Mouse (Mus musculus) cortical plate, adult 2 months (tissue): ENCODE data around the gene Hbs1l.

Experiments used
- CTCF ChIP-seq: fragments of 200-500 bp; IDR thresholded peaks from 2 replicates; pipeline ENCODE4 v1.5.1; 2011; ENCODE audit warnings: mild to moderate bottlenecking, control low read depth, low read length; ENCODE audit not compliant: insufficient read depth; ENCODE audit errors: extremely low read depth
- POLR2A ChIP-seq: fragments of 200-500 bp; IDR thresholded peaks from 2 replicates; pipeline ENCODE4 v1.6.1; 2011; ENCODE audit warnings: mild to moderate bottlenecking, low read length, control low read depth; ENCODE audit not compliant: insufficient read depth; ENCODE audit errors: extremely low read depth

DNA sequence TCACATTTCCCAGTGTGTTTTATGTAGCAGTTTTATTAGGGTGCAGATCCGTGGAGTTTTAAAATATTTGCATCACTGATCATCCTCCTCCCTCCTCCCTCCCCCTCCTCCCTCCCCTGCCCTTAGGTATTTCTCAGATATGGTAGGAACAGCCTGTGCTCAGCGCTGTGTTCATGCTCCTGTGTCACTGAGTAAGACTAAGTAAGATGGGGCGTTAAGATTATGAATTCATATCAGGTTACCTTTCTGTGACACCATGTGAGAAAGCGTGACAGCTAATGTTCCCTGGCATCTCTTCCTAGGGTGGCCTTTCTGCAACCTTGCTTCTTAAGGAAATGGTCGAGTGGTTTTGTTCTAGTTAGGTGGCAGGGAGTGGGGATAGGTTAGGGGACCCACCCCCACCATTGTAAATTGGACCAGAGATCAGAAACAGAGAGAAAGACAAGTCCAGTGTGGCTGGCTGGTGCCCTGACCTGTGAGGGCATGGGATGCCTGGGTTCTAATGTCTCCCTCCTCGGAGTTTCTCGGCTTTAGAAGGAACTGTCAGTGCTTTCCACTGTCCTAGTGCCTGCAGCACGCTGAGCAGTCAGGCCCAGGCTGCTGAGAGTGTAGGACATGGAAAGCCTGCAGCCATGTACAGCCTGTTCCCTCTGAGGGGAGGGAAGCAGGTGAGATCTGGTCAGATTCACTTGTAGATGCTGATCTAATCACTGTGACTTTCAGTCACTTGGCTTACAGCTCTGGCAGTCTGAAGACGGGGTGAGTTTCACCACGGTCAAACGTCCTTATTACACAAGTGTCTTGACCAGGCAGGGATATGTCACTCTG is 110.1 kb downstream of the Hbs1l start:
- TF ChIP-seq CTCF (no peak), POLR2A (no peak)
